Mouse (Mus musculus): Measurements from ENCODE around the gene Lgals9. TPM values are rescaled to one million over a fixed set of nuclear protein-coding genes. Genes with fewer than 3 reads are reported as not detected.
"Not testable (repeated sequence)": the region's sequence is repeated elsewhere in the genome, so short reads cannot be mapped to it uniquely, and the experiment has no call there.

Lgals9 gene
- total RNA-seq, 2 experiments from 2014 or later, result 18.7 to 19.8 TPM

DNA sequence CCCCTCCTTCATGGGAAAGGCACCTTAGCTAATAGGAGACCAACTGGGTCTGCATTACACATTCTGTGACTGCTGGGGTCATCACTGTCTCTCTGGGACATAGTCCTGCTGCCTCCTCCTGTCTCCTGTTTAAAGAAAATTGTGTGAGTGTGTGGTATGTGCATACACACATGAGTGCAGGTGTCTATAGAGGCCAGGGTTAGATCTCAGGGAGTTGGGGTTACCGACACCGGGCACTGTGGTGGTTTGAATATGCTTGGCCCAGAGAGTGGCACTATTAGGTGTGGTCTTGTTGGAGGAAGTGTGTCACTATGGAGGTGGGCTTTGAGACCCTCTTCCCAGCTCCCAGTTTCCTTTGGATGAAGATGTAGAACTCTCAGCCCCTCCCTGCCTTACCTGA lies 27.8 kb upstream of the Lgals9 start:
- intact Hi-C loops (cut with DNase I; ENCODE audit: low total_unique reads), result no loop called here
- DNase-seq, result no peak

DNA sequence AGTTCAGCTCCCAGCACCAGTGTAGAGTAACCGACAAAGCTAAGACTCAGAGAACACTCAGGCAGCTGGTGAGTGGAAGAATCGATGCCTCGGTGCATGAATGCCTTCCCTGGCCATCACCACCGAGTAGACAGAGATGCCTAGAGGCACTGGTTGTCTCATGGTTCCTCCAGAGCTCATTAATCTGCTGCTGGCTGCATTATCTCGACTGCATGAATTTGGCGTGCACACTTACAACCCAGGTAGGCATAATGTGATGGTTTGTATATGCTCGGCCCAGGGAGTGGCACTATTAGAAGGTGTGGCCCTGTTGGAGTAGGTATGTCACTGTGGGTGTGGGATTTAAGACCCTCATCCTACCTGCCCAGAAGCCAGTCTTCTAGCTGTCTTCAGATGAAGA lies 24.1 kb upstream of the Lgals9 start:
- intact Hi-C loops (cut with DNase I; ENCODE audit: low total_unique reads), result no loop called here
- no peak for DNase-seq

DNA sequence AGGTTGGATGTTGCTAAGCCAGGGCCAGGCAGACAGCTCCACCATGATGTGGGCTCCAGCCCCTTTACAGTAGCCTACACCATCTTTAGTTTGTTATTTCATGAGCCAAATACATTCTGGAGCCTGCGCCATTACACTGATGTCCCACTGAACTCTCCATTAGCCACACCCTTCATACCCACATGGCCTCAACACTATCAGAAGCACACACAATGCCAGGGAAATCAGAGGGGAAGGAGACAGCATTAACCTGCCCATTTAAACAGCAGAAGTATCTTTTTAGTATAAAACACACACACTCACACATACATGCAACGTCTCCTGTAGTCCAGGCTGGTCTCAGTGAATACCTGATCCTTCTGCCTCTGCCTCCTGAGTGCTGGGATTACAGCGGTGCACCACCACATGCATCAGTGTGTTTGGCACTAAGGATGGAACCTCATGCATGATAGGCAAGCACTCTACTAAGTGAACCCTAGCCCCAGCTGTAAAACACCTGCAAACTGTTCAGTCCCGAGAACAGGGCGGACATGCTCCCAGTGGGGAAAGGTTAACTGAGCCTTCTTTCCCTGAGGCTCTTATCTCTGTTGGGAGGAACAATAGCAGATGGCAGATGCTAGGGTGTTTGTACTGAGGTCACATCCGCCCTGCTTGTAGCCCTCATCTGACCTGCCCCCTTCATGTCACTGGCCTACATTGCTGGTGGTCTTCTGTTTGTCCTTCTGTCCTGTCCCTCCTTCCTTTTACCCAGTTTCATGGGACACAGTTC lies 23.4 kb upstream of the Lgals9 start:
- intact Hi-C loops (cut with DNase I; ENCODE audit: low total_unique reads), result no loop called here
- no peak for DNase-seq

DNA sequence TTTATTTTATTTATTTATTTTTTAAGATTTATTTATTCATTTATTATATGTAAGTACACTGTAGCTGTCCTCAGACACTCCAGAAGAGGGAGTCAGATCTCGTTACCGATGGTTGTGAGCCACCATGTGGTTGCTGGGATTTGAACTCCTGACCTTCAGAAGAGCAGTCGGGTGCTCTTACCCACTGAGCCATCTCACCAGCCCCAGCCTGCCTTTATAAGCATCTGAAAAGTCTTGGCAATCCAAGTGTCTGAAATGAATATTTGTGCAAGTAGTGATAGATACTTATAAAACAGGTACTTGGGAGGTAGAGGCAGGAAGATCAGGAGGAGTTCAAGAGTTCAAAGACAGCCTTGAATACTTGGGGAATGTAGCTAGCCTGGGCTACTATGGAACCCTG lies 22.6 kb upstream of the Lgals9 start:
- DNase-seq; intact Hi-C loops (cut with DNase I; ENCODE audit: low total_unique reads): not testable (repeated sequence)

DNA sequence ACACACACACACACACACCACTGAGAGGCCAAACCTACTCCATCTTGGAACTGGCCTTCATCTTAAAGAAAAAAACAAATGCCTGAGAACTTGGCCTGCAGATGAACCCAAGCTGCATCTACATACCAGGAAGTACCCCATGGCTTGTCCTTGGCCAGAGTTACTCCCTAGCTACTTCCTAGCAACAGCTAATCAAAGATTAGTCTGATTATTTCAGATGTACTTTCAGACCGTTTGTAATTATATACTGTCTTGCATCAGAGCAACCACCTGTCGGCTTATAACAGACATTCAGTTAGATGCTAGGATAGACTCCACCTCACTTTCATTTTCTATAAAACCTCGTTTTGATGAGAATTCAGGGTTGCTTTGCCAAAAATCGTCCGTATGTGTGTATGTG lies 21.7 kb upstream of the Lgals9 start:
- intact Hi-C loops (cut with DNase I; ENCODE audit: low total_unique reads), result no loop called here
- no peak for DNase-seq

DNA sequence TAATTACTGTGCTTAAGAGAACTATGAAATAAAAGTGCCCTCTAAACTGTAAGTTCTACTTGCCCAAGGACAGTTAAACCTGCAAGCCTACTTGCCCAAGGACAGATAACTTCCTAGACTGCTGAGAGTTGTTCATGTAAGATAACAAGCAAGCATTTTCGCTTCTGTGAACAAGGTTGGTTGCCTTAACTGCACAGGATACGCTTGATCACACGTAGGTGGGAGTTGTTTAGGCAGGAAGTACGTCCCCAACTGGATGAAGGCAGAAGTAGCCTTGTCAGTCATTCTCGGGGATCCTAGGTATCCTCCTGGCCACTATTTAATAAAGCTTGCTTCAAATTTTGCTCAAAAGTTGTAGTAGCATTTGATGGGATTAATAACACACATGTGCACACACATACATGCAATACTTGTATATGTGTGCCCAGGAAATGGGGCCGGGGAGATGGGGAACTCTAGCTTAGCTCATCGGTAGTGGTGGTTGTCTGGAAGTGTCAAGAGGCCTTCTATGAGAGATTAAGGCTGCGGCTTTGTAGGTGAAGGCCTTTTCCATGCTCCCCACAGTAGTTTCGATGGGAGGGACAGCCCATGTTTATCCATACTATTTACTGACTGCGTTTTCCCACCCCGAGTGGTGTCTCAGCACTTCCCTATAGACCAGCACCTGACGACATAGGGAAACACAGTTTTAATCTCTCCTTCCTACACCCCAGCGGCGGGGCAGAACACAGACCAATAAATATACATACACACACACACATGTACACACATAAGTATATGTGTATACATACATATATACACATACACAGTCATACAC lies 21.0 kb upstream of the Lgals9 start:
- intact Hi-C loops (cut with DNase I; ENCODE audit: low total_unique reads), result no loop called here
- DNase-seq, result no peak

DNA sequence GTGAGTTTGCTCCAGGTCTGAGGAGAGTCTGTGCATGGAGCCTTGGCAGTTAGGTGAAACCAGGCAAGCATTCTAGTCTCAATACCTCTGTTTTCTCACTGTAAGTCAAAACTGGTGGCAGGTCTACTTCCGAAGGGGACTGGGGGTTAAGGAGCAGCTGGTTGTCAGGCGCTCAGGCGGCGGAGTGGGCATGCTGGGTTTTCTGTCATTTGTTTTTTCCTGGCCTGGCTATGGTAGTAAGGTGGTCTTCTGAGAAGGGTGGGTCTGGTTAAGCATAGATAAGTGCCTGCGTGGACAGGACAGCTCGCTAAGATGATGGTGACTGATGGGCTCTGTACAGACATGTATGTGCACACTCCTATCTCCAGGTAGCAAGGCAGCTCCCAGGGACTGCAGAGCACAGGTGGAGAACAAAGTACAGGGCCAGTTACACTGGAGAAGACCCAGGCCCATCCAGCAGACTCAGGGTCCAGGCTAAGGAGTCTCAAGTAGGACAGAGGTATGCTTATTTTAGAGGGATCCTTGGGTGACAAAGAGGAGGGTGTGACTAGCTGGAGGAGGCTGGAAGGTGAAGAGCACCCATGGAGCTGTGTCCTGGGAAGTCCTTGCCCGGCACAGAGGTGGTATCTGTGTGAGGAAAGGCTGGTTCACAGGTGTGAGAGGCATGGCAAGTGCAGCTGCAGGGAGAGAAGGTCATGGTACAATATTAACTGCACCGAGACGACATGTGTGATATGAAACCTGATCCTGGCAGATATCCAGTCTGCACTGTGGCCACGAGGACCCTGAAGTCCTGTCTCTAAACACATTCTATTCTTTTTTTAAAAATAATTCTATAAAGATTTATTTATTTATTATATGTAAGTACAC lies 19.3 kb upstream of the Lgals9 start:
- DNase-seq, result no peak

DNA sequence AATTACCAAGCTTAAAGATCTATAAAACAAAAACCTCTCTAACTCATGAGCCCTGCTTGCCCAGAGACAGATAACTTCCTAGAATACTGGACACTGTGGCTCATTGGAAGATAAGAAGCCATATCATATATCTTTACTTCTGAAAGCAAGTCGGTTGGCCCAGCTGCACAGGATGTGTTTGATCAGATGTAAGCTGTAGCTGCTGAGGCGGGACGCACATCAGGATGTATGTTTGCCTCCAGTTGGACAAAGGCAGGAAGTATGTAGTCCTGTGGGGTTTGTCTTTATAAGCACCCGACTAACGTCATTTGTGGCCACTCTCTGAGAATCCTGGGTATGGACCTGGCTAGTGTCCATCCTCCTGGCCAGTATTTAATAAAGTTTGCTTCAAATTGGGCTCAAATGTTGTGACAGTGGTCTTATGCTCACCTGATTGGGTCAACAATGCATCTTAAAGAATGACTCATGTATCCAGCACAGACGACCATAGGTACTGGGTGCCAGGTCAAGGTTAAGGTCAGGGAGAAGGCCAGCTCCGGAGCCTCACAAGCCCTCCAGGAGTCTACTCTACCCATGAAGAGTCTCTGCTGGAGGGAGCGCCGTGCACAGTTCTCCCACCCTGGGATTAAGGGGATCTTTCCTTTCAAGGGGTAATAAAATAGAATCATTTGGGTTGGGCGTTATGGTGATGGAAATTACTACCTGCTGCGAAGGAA lies 18.5 kb upstream of the Lgals9 start:
- intact Hi-C loops (cut with DNase I; ENCODE audit: low total_unique reads), result no loop called here
- no peak for DNase-seq

More for the DNA sequence above, 19.3 kb upstream of the Lgals9 start:
- intact Hi-C loops (cut with DNase I; ENCODE audit: low total_unique reads), result no loop called here

DNA sequence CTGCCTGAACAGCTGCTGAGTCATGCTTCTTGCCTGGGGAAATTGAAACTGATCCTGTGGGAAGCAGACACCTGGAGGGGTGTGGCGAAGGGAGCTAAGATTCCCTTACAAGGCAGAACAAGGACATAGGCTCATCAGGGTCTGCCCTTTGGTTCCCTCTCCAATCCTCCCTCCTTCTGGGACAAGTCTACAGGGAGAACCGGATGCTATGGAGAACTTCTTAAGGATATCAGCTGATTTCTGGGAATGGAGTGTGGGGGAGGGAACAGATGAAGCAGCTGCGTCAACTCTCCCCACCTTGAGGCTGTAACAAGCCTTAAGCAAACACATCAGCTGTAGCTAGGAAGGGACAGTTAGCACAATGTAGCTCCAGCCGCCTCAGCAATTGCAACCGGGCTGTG lies 17.8 kb upstream of the Lgals9 start:
- DNase-seq, result no peak
- intact Hi-C loops (cut with DNase I; ENCODE audit: low total_unique reads), result no loop called here

DNA sequence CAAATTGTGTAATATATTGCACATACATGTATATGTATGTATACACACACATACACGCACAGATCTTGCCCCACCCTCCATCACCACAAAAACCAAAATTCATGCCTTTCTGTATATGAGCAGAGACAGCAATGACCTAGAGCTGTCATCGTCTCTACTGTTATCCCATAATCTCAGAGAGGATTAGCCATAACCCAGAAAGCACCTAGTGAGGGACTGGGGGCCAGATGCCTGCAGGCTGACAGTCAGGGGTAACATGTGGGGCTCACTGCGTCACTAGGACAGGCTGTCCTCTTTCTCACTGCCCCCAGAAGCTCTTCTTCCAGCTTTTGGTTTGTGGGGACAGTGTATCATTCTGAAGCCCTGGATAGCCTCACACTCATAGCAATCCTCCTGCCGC lies 17.1 kb upstream of the Lgals9 start:
- no peak for DNase-seq
- intact Hi-C loops (cut with DNase I; ENCODE audit: low total_unique reads), result no loop called here

DNA sequence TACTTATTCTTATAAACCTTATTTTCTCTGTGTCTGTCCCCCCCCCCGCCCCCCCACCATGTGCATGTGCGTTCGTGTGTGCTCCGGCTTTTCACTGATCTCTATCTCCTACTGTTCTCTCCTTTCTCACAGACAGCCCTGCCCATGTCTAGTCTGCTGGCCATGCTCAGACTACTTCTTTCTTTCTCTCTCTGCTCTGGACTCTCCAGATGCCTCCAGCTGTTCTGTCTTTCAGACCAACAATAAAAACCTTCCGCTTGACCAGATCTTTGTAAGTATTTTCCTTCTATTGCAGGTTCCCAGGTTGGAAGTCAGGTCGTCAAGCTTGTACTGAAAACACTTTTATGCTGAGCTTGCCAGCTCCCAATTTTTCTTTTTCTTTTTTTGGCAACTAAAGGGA lies 14.4 kb upstream of the Lgals9 start:
- no peak for DNase-seq
- intact Hi-C loops (cut with DNase I; ENCODE audit: low total_unique reads), result no loop called here

DNA sequence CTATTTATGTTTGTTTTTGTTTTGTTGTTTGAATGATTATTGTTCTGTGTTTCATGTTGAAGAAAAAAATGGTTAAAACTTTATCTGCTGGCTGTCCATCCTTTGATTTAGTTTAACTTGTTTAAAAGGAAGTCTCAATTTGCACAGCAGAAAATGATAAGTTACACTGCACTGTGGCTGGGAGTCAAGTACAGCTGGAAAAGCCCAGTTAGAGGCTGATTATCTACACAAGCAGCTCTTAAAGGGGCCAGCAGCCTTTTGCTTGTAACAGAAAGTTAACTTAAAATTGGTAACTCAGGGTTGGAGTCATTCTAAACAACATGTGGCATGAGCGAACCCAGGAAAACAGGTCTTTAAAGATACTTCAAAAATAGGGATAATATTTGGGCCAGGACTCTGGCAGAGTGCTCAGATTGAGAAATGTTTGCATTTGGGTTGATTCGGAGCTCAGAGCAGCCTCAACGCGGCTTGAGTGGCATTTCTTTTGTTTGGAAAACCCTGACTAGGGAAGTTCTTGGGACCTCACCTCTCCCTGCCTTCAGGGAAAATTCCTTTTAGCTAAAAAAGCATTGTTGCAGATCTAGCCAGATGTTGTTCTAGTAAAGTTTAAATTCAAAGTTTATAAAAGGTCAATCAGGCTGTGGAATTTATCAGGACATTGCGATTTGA lies 6.3 kb upstream of the Lgals9 start:
- DNase-seq; intact Hi-C loops (cut with DNase I; ENCODE audit: low total_unique reads): not testable (repeated sequence)

DNA sequence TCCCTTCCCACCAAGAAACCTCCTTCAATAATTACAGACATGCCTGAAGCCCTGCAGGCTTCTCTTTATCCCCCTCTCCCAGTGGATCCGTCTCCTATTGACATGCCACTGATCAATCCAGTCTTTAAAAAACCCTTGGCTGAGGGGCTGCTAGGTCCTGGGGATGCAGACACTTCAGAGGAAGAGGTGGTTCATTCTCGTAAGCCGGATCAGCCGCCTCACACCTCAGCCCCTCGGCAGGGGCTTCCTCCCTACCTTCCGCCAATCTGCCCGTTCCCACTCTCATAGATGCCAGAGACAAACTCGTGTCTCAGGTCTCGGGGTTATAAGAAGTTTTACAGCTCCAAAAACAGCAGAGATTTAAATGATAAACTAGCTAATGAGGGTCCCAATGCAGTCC lies 5.3 kb upstream of the Lgals9 start:
- intact Hi-C loops (cut with DNase I; ENCODE audit: low total_unique reads), result no loop called here
- no peak for DNase-seq

DNA sequence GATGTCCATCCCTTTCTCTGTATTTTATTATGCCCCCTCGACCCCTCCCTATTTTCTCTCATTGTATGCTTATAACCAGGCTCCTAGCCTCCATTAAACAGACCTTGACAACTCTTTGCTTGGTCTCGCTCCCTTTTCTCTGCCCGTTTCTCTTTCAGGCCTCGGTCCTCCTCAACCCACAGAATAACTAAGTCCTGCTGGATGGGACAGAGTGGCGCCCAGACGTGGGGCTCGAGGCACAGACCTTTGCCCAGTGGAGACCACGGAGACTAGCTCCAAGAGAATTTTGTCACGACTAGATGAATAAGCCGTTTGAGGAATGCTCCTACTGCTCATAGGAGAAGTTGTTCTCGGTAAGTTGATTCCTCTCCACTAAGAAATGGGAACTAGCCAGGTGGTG lies 4.5 kb upstream of the Lgals9 start:
- DNase-seq; intact Hi-C loops (cut with DNase I; ENCODE audit: low total_unique reads): not testable (repeated sequence)

DNA sequence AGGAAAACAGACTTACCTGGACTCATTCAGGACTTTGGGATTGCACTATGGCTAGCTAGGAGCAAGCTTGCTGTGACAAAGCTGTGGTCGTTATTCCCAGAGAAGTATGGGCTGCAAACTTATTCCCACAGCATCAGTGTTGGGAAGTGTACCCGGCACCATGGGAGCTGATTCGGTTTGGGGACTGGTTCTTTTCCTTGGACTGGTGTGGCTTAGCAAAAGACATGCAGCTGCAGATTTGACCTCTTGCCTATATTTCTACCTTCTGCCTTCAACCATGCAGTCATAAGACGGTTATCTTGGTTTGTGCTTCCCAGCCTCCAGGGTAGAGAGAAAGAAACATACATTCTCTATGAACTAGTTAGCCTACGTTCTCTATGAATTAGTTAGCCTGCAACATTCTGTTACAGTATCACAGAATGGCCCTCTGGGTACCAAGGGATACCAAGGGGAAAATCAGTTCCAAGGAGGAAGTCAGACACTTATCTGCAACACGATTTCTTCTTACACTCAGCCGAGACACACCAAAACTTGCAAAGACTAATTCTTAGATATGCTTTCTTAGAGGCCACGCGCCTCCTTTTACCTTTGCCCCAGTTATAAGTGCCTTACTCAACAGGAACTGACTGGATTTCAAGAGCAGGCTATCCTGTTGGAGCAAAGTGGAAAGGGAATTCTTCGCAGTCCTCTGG lies 1.7 kb upstream of the Lgals9 start:
- DNase-seq, result no peak
- intact Hi-C loops (cut with DNase I; ENCODE audit: low total_unique reads), result no loop called here

DNA sequence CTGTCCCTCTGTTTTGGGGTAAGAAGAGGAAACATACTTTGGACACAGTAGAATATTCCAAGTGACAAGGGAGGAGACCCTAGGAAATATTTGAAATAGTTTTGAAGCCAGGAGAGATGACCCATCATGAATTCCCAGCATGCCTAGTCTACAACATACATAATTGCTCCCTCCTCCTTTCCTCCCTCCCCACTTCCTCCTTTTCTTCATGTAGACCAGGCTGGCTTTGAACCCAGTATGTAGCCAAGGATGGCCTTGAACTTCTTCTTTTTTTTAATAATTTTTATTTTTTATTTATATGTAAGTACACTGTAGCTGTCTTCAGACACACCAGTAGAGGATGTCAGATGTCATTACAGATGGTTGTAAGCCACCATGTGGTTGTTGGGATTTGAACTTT lies 759 bp upstream of the Lgals9 start:
- intact Hi-C loops (cut with DNase I; ENCODE audit: low total_unique reads), result no loop called here
- DNase-seq, result no peak

DNA sequence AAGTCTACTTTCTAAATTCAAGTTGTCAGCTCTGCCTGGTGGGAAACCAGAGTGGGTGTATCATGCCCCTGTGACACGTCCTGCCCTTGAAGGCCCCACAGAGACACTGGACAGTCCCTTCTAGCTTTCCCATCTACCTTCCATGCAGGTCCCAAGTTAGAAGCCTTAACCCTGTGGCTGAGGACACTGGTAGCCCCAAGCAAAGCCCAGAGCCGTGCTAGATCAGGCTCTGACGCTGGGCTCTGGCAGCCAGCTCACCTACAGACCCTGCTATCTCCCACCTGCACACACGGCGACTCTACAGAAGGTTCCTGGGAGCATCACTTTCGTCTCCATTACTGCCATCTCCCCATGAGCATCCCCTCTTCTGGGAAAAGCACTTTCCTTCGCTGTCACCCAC lies 1.2 kb downstream of the Lgals9 start:
- intact Hi-C loops (cut with DNase I; ENCODE audit: low total_unique reads), result no loop called here

DNA sequence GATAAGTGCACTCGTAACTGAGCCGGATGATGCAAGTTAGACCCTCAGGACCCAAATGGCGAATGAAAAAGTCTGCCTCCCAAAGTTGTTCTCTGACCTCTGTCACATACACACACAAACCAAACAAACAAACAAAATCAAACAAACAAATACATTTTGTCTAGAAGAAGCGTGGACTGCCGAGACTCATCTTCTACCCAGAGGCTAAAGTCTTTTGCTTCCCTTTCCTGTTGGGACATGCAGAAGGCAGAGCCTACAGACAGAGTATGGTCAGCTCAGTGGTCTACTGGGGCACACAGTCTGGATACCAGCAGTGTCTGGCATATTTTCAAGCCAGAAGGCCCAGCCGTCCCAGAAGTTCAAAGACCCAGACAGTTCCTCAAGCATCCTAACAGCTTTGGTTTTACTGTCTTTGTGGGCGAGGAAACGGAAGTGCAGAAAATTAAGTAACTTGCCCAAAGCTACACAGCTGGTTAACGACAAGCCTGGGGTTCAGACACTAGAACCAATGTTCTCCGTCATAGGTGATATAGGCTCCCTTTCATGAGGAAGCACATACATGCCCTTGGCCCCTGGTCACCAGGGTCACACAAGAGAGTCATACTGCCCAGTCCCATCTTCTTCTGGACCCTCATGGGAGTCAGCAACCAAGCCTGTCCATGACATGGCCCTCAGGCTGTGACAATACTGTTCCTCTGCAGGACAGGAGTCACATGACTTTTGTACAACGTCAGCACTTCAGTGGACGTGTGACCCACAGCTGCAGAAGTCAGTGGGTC lies 2.0 kb downstream of the Lgals9 start:
- intact Hi-C loops (cut with DNase I; ENCODE audit: low total_unique reads), result no loop called here
- DNase-seq, result no peak

More for the DNA sequence above, 1.2 kb downstream of the Lgals9 start:
- no peak for DNase-seq
